Mouse (Mus musculus): ENCODE data around the gene Arhgap4. TPM values are rescaled to one million over a fixed set of nuclear protein-coding genes. Genes with fewer than 3 reads are reported as not detected.

The Arhgap4 gene
- 2.7 and 3.0 TPM in 2 replicates for polyA plus RNA-seq (2016; fragmentation: Nextera tagmentation; extraction: Ambion mirVana)

DNA sequence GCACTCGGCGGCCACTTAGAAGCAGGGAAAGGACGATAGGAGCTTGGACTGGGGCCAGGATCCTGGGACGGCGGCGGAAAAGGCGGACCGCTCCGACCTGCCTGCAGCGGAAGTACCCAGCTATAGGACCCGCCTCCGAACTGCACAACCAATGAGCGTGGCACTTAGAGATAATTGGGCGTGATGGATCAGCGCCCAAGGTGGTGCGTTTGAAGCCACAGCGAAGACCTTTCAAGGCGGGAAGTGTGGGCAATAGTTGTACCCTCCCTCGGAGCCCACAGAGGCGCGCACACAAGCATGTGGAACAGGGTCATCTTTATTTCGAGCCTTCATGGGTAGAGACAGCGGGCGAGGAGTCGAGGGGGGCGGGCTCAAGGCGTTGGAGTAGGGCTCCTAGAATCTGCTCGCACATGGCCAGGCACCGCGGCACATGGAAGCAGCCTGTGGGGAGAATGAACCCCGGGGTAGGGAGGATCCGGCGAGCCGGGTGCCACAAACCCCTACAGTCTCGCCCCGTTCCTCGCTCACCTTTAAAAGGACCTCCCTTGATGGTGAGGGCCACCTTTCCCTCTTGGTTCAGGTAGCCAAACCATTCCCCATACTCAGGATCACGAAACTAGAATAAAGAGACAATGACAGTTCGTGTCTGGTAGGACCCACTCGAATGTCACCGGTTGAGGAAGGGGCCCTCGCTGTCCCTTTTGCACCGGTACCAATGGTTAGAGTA, at the start of gene Arhgap4, which contains the start of gene Naa10:
Gene Arhgap4 (minus strand): TSS at position 48 of the 727 bp plus-strand sequence.
Gene Naa10 (minus strand): TSS at position 122 of the 727 bp plus-strand sequence.
- Histone ChIP-seq H3K4me1 (no peaks in the 10 kb centered on the region), H3K9me3 (no peaks in the 10 kb centered on the region), H3K4me3 (peak within 1 kb of the TSS; percentile 51), H3K9ac (peak within 1 kb of the TSS; percentile 68), H3K27ac (peak within 1 kb of the TSS; percentile 77), H3K4me2 (replicated peaks) (peak within 1 kb of the TSS; percentile 62), H3K36me3 (peaks cover 10% of the 10 kb centered on the region; the same call in 1 of the 2 replicates), H3K27me3 (no peaks in the 10 kb centered on the region)
- peak; percentile 98 for ATAC-seq (ENCODE audit: insufficient number of reproducible peaks, insufficient read depth, low FRiP score, low TSS enrichment)
- 17% methylated on average over 43 of the region's 43 CpGs for WGBS

DNA sequence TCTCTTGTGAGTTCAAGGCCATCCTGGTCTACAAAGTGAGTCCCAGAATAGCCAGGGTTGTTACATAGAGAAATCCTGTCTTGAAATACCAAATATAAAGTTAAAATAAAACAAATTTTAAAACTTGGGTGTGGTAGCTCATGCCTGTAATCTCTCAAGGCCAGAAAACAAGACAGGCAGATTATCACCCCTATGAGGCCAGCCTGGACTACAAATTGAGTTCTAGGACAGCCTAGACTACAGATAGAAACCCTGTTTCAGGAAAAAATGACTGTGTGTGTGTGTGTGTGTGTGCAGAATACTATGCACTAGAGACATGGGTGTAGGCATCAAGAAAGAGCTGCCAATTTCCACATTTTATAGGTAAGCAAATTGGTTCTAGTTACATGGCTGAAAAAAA, 49.1 kb upstream of the Arhgap4 start:
- H3K9ac ChIP-seq, result no peak overlapping the region
- H3K4me3 ChIP-seq, result no peak overlapping the region
- H3K27ac ChIP-seq, result no peak overlapping the region
- no peaks in the 10 kb centered on the region for H3K9me3 ChIP-seq
- H3K4me1 ChIP-seq, result no peaks in the 10 kb centered on the region
- H3K36me3 ChIP-seq, result no peaks in the 10 kb centered on the region
- no peak for ATAC-seq (ENCODE audit: insufficient number of reproducible peaks, insufficient read depth, low FRiP score, low TSS enrichment)
- H3K4me2 ChIP-seq (replicated peaks), result no peak overlapping the region
- H3K27me3 ChIP-seq, result peaks cover 3% of the 10 kb centered on the region; the same call in 1 of the 2 replicates

DNA sequence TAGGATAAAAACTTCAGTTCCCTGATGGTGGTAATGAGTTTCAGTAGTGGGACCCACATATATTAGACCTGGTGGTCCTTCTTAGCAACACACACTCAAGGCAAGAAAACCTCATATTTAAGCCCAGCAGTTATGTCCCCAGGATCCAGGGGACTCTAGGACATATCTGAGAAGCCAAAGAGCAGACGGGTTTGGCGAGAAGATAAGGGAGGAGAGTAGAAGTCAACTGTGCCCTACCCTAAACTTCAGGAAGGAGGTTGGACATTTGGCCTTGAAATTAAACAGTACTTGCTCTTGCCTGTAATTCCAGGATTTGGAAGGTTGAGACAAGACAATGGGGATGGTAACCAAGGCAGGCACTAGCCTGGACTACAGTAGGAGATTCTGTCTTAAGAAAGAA, 48.1 kb upstream of the Arhgap4 start:
- no peak for ATAC-seq (ENCODE audit: insufficient number of reproducible peaks, insufficient read depth, low FRiP score, low TSS enrichment)
- no peak overlapping the region for H3K27ac ChIP-seq
- H3K4me3 ChIP-seq, result no peak overlapping the region
- no peak overlapping the region for H3K4me2 ChIP-seq (replicated peaks)
- no peaks in the 10 kb centered on the region for H3K9me3 ChIP-seq
- H3K9ac ChIP-seq, result no peak overlapping the region
- H3K36me3 ChIP-seq, result no peaks in the 10 kb centered on the region
- H3K27me3 ChIP-seq, result peaks cover 5% of the 10 kb centered on the region; the same call in 1 of the 2 replicates
- WGBS, result 97% methylated on average over 2 of the region's 2 CpGs
- no peaks in the 10 kb centered on the region for H3K4me1 ChIP-seq

DNA sequence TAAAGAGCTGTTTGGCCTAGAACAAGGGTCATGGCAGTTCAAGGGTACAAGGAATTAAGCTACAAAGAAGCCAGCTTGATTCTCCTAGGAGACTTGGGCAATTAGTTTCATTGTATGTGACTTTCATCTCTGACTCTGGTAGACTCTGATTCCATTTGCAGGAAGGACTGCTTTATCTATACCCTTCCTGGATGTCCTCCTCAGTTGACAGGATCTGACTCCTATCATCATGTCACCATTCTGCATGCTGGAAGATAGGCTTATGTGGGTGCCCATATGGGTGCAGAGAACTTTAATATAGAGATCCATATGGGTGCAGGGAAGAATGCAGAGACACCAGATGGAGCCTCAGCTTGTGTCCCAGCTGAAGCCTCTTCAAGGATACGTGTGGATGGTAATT, 47.5 kb upstream of the Arhgap4 start:
- Histone ChIP-seq H3K4me1 (peaks cover 5% of the 10 kb centered on the region; the same call in 1 of the 2 replicates), H3K9ac (no peak overlapping the region), H3K27me3 (peaks cover 5% of the 10 kb centered on the region; the same call in 1 of the 2 replicates), H3K9me3 (no peaks in the 10 kb centered on the region), H3K27ac (no peak overlapping the region), H3K36me3 (no peaks in the 10 kb centered on the region), H3K4me3 (no peak overlapping the region), H3K4me2 (replicated peaks) (no peak overlapping the region)
- ATAC-seq (ENCODE audit: insufficient number of reproducible peaks, insufficient read depth, low FRiP score, low TSS enrichment), result no peak
- 79% methylated on average over 1 of the region's 1 CpGs for WGBS

DNA sequence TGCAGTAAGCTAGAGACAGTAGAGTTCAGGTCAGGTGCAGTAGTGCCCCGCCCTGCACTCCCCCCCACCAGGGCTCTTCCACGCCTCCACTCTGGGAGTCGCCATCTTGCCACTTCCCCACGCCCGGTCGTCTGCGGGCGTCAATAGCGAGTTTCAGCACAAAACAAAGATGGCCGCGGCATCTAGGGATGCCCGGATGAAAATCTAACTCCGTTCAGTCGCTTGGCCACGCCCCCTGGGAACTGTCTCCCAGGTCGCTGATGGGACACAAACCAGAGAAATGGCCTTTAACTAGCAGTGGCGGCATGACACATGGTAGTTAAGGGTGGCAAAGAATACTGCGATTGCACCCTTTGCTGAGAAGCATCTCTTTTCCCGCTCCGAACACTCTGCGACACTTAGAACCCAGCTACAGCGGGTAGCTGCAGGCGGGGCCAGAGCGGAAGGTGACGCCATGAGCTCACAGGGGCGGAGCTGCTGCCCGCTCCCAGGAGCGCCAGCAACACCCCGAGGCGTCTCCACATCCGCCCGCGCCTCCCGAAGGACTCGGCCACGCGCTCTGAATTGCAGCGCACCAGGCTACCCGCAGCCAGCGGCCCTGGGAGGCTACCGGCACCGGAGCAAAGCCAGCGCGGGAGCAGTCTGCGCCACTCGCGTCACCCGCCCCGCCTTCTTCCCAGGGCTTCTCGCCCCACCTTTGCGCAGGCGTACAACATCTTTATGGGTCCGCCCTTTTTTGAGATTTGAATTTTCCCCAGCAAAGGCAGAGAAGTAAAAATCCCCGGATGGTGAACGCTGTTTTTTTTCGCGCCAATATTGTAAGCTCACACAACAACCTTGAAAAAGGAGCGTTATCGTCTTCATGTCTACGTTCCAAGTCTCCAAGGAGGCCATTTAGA, 45.8 kb upstream of the Arhgap4 start:
- no peaks in the 10 kb centered on the region for H3K36me3 ChIP-seq
- peak; percentile 85 for ATAC-seq (ENCODE audit: insufficient number of reproducible peaks, insufficient read depth, low FRiP score, low TSS enrichment)
- H3K4me1 ChIP-seq, result peaks cover 18% of the 10 kb centered on the region; the same call in 1 of the 2 replicates
- peak overlapping the region; percentile 41 for H3K4me2 ChIP-seq (replicated peaks)
- H3K27ac ChIP-seq, result peak overlapping the region; percentile 98
- H3K27me3 ChIP-seq, result peaks cover 5% of the 10 kb centered on the region; the same call in 1 of the 2 replicates
- no peaks in the 10 kb centered on the region for H3K9me3 ChIP-seq
- H3K9ac ChIP-seq, result peak overlapping the region; percentile 70
- WGBS, result 15% methylated on average over 60 of the region's 60 CpGs
- H3K4me3 ChIP-seq, result peak overlapping the region; percentile 67

DNA sequence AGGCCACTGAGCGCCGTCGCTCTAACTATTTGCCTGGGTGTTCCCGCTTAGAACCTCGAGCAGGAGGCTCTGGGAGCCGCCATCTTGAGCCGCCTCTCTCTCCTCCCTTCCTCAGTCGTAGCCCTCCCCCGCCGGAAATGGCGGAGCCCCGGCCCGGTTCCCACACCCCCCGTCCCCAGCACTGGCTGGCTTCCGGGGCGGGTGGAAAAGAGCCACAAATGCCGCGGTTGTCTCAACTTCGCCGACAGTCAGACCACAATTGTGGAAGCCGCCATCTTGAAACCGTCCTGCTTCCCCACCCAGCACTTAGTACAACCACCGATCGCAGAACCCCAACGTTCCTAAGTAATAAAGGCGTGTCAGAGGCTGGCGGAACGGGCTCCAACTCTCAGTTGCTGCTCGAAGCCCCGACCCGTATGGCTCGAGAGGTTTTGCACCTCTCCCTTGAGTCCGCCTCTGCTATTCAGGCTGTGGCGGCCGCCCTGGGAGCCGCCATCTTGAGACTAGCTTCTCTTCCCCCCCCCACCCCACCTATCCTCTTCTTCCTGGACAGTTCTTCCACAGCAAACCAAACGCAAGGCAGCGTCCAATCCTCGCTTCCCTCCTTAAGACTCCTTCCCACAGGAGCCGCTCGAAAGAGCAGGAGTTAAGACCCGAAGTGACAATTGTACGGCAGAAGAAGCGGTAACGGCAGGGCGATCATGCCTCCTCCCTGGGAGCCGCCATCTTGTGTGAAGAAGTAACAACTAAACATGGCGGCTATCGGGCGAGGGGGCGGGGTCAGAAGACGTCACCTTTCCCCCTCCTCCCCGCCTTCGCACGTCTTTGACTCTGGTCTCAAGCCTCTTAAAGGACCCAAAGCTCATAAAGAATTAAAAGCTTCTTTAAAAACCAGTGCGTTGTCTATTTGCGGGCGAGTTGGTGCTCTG, 44.8 kb upstream of the Arhgap4 start, which contains the start of gene Hcfc1:
Gene Hcfc1 (minus strand): TSS at position 110 of the 929 bp plus-strand sequence.
- H3K4me1 ChIP-seq, result peaks cover 18% of the 10 kb centered on the region; the same call in 1 of the 2 replicates
- no peaks in the 10 kb centered on the region for H3K9me3 ChIP-seq
- peak within 1 kb of the TSS; percentile 98 for H3K27ac ChIP-seq
- peak; percentile 83 for ATAC-seq (ENCODE audit: insufficient number of reproducible peaks, insufficient read depth, low FRiP score, low TSS enrichment)
- peaks cover 5% of the 10 kb centered on the region; the same call in 1 of the 2 replicates for H3K27me3 ChIP-seq
- H3K36me3 ChIP-seq, result no peaks in the 10 kb centered on the region
- peak within 1 kb of the TSS; percentile 70 for H3K4me2 ChIP-seq (replicated peaks)
- peak within 1 kb of the TSS; percentile 67 for H3K4me3 ChIP-seq
- H3K9ac ChIP-seq, result peak within 1 kb of the TSS; percentile 70
- WGBS, result 24% methylated on average over 54 of the region's 58 CpGs

DNA sequence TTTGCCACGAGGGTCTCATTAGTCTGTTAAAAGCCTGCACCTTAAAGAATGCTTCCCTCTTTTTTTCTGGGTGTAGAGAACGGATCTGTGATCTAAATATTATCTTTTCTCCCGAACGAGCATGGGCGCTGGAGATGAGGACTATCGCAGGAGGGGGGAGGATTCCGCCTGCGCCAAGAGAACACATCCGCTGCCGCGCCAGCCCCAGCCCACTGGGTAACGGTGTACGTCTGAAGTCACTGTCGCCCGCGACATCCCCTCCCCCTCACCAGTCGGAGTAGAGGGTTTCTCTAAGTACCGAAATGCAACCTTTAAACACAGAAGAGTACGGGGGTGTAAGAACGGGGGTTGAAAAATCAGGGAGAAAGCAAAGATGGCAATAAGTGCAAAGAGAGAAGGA, 43.6 kb upstream of the Arhgap4 start:
- Histone ChIP-seq H3K36me3 (no peaks in the 10 kb centered on the region), H3K9ac (peak overlapping the region; percentile 70), H3K4me3 (peak overlapping the region; percentile 67), H3K4me1 (peaks cover 18% of the 10 kb centered on the region; the same call in 1 of the 2 replicates), H3K9me3 (no peaks in the 10 kb centered on the region), H3K4me2 (replicated peaks) (peak overlapping the region; percentile 70), H3K27me3 (peaks cover 5% of the 10 kb centered on the region; the same call in 1 of the 2 replicates), H3K27ac (0 out of 2 replicates have a peak overlapping the region, but pooled peaks have one; percentile 98)
- no peak for ATAC-seq (ENCODE audit: insufficient number of reproducible peaks, insufficient read depth, low FRiP score, low TSS enrichment)
- 23% methylated on average over 20 of the region's 20 CpGs for WGBS

DNA sequence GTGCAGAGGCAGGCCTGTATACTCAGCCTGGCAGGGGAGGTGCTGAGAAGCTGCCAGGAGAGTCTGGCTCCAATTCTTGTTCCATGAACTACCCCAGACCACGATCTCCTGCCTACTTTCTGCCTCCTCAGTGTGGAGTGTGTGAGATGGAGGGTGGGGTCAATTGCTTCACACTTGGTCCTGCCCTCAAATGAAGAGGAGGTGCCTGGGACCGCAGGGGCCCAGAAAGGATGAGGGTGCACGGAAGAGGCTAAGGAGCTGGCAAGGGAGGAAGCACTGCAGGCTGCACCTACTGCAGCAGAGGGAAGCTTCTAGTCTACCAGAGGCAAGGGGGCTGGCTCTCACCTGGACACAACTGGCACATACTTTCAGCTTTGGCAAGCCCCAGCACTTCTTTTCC, 42.7 kb upstream of the Arhgap4 start:
- H3K4me3 ChIP-seq, result peak overlapping the region; percentile 67
- peaks cover 5% of the 10 kb centered on the region; the same call in 1 of the 2 replicates for H3K27me3 ChIP-seq
- H3K4me2 ChIP-seq (replicated peaks), result peak overlapping the region; percentile 70
- no peaks in the 10 kb centered on the region for H3K9me3 ChIP-seq
- H3K27ac ChIP-seq, result no peak overlapping the region
- H3K4me1 ChIP-seq, result peaks cover 18% of the 10 kb centered on the region; the same call in 1 of the 2 replicates
- WGBS, result 50% methylated on average over 3 of the region's 3 CpGs
- 0 out of 2 replicates have a peak, but pooled peaks cover 3% of the 10 kb centered on the region for H3K36me3 ChIP-seq
- H3K9ac ChIP-seq, result peak overlapping the region; percentile 70
- no peak for ATAC-seq (ENCODE audit: insufficient number of reproducible peaks, insufficient read depth, low FRiP score, low TSS enrichment)

DNA sequence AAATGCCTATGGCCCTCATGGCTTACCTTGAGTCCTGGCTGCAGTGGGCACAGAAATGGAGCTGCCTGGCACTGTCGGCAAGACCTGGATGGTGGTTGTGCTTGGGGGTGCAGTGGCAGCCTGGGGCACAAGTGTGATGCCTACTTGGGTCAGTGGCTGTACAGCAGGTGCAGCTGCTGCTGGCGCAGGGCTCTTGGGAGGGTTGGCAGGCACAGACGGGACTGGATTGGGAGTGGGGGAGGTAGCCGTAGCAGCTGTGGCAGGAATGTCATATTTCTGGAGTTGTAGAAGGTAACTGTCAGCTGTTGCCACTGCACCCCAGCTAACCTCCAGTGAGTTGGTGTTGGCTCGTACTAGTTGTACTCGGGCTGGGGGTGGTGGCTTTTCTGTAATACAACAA, 33.3 kb upstream of the Arhgap4 start:
- Histone ChIP-seq H3K9ac (no peak overlapping the region), H3K36me3 (peaks cover 81% of the 10 kb centered on the region), H3K4me3 (no peak overlapping the region), H3K4me2 (replicated peaks) (no peak overlapping the region), H3K4me1 (no peaks in the 10 kb centered on the region), H3K27me3 (no peaks in the 10 kb centered on the region), H3K9me3 (no peaks in the 10 kb centered on the region), H3K27ac (no peak overlapping the region)
- no peak for ATAC-seq (ENCODE audit: insufficient number of reproducible peaks, insufficient read depth, low FRiP score, low TSS enrichment)
- WGBS, result 89% methylated on average over 6 of the region's 6 CpGs

DNA sequence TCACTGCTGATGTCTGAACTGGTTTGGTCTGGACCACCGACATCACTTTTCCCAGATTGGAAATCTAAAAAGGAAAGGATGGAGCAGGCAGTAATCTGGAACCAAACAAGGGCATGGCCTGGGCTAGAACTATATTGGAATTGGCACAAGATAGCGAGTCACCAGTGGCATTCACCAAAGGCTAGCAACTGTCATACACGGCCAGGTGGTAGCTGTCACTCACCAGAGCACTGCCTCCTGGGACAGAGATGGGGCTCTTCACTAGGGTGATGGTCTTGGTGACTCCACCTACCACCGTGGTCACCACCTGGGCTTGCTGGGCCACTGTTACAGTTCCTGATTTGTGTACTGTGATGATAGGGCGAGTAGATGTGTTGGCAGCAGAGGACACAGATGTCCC, 30.9 kb upstream of the Arhgap4 start:
- H3K9me3 ChIP-seq, result no peaks in the 10 kb centered on the region
- no peak overlapping the region for H3K9ac ChIP-seq
- no peaks in the 10 kb centered on the region for H3K4me1 ChIP-seq
- WGBS, result 87% methylated on average over 5 of the region's 5 CpGs
- H3K27me3 ChIP-seq, result no peaks in the 10 kb centered on the region
- no peak overlapping the region for H3K4me2 ChIP-seq (replicated peaks)
- peaks cover 74% of the 10 kb centered on the region for H3K36me3 ChIP-seq
- ATAC-seq (ENCODE audit: insufficient number of reproducible peaks, insufficient read depth, low FRiP score, low TSS enrichment), result no peak
- no peak overlapping the region for H3K4me3 ChIP-seq
- H3K27ac ChIP-seq, result no peak overlapping the region

All from embryonic facial prominence, embryonic 12.5 days (tissue).